ENCODE assay signal across 26 mouse cellular contexts in genomic region chr19:56387726-56388302, GRCm38 (mm10). TPM values are rescaled to one million over a fixed set of nuclear protein-coding genes. Genes with fewer than 3 reads are reported as not detected.
DNase-seq lines count a peak whose midpoint lies in the region; ATAC-seq and TF ChIP-seq lines count a peak whose summit lies in the region.
"Had no signal": no experiment of that assay in that cellular context is flagged by ENCODE, and none has a peak within 500 bp of the region (broad histone marks: within the 10 kb centered on the region; RNA-seq: fewer than 3 reads in every experiment).

No protein-coding gene starts in this region.

- peaks cover 44% of the 10 kb centered on the region for H3K4me1 ChIP-seq in heart, embryonic 13.5 days
- H3K4me1 ChIP-seq in lung, postnatal 0 days (ENCODE audit: insufficient read depth, low read depth, low read length): no peaks in the 10 kb centered on the region
- no peaks in the 10 kb centered on the region for H3K4me1 ChIP-seq in hindbrain, embryonic 10.5 days (replicated peaks)
- H3K4me1 ChIP-seq: embryonic facial prominence, embryonic 10.5 days; kidney, embryonic 15.5 days; limb, embryonic 12.5 days; neural tube, embryonic 12.5 days had no signal

- no peak for TF ChIP-seq CTCF in lung, postnatal 0 days (IDR thresholded peaks at IDR 0.05)

- H3K4me3 ChIP-seq in heart, embryonic 13.5 days: peak overlapping the region; percentile 55
- no peak overlapping the region for H3K4me3 ChIP-seq in lung, postnatal 0 days (ENCODE audit: low read depth, low read length)
- no peak overlapping the region for H3K4me3 ChIP-seq in hindbrain, embryonic 10.5 days
- H3K4me3 ChIP-seq: embryonic facial prominence, embryonic 10.5 days; kidney, embryonic 15.5 days; limb, embryonic 12.5 days; liver, embryonic 12.5 days; neural tube, embryonic 12.5 days had no signal

- intact Hi-C loops in gastrocnemius, postnatal 14 days (cut with DNase I; ENCODE audit: low total_unique reads): no loop called here
- intact Hi-C loops in heart, postnatal 14 days (cut with DNase I): no loop called here

- H3K36me3 ChIP-seq in heart, embryonic 13.5 days: peaks cover 26% of the 10 kb centered on the region
- no peaks in the 10 kb centered on the region for H3K36me3 ChIP-seq in lung, postnatal 0 days (ENCODE audit: insufficient read depth, low read length)
- no peaks in the 10 kb centered on the region for H3K36me3 ChIP-seq in hindbrain, embryonic 10.5 days
- H3K36me3 ChIP-seq: embryonic facial prominence, embryonic 10.5 days; kidney, embryonic 15.5 days; limb, embryonic 12.5 days; liver, embryonic 12.5 days; neural tube, embryonic 12.5 days had no signal

- H3K27me3 ChIP-seq in heart, embryonic 13.5 days (replicated peaks): no peaks in the 10 kb centered on the region
- H3K27me3 ChIP-seq in lung, postnatal 0 days (replicated peaks; ENCODE audit: insufficient read depth, low read length): no peaks in the 10 kb centered on the region
- no peaks in the 10 kb centered on the region for H3K27me3 ChIP-seq in hindbrain, embryonic 10.5 days (ENCODE audit: insufficient read depth, poor library complexity, severe bottlenecking)
- H3K27me3 ChIP-seq: kidney, embryonic 15.5 days; limb, embryonic 12.5 days; liver, embryonic 12.5 days; neural tube, embryonic 12.5 days had no signal

- DNase-seq in gastrocnemius, adult 18-20 months (ENCODE audit: low spot score): peak; percentile 43
- DNase-seq in gastrocnemius, postnatal 14 days: no peak
- DNase-seq in heart, postnatal 14 days: no peak
- DNase-seq in lung, postnatal 0 days (ENCODE audit: low spot score): peak; percentile 77
- no peak for DNase-seq in lung, postnatal 4 days
- DNase-seq in skeletal muscle tissue, adult 2 months (ENCODE audit: low read depth, low spot score): peak; percentile 54
- no peak for DNase-seq in hindbrain, embryonic 10.5 days (ENCODE audit: low spot score)
- DNase-seq: adrenal gland, postnatal 36 days; cerebellum, adult 11 months; cerebellum, adult 9-11 months; kidney, adult 11 months; kidney, postnatal 36 days; layer of hippocampus, postnatal 36 days; lung, adult 18-20 months; lung, postnatal 14 days; midbrain, embryonic 14.5 days; right cerebral cortex, postnatal 14 days; spleen, adult 18-20 months had no signal

- ATAC-seq in heart, embryonic 13.5 days (ENCODE audit: extremely low read depth, insufficient number of reproducible peaks, low FRiP score, low TSS enrichment): no peak
- peak; percentile 40; the same call in 1 of the 2 replicates for ATAC-seq in lung, postnatal 0 days
- ATAC-seq: CD4-positive, CD25-positive, alpha-beta regulatory T cell, adult 4 months; hindbrain, embryonic 16.5 days; liver, embryonic 12.5 days had no signal

- H3K4me2 ChIP-seq in heart, embryonic 13.5 days: peak overlapping the region; percentile 63
- H3K4me2 ChIP-seq in lung, postnatal 0 days (replicated peaks; ENCODE audit: low read depth, low read length): no peak overlapping the region
- H3K4me2 ChIP-seq: kidney, embryonic 15.5 days; limb, embryonic 12.5 days; liver, embryonic 12.5 days; neural tube, embryonic 12.5 days had no signal

- no peaks in the 10 kb centered on the region for H3K9me3 ChIP-seq in heart, embryonic 13.5 days
- no peaks in the 10 kb centered on the region for H3K9me3 ChIP-seq in lung, postnatal 0 days (ENCODE audit: low read length)
- H3K9me3 ChIP-seq in hindbrain, embryonic 10.5 days: no peaks in the 10 kb centered on the region
- H3K9me3 ChIP-seq: embryonic facial prominence, embryonic 10.5 days; kidney, embryonic 15.5 days; limb, embryonic 12.5 days; liver, embryonic 12.5 days; neural tube, embryonic 12.5 days had no signal

- no peak for TF ChIP-seq EP300 in lung, postnatal 0 days (IDR thresholded peaks at IDR 0.05)

- peak overlapping the region; percentile 90 for H3K27ac ChIP-seq in heart, embryonic 13.5 days (replicated peaks)
- H3K27ac ChIP-seq in lung, postnatal 0 days (ENCODE audit: low read length): no peak overlapping the region
- no peak overlapping the region for H3K27ac ChIP-seq in hindbrain, embryonic 10.5 days
- H3K27ac ChIP-seq: embryonic facial prominence, embryonic 10.5 days; kidney, embryonic 15.5 days; limb, embryonic 12.5 days; liver, embryonic 12.5 days; neural tube, embryonic 12.5 days had no signal

- peak overlapping the region; percentile 85 for H3K9ac ChIP-seq in heart, embryonic 13.5 days
- no peak overlapping the region for H3K9ac ChIP-seq in lung, postnatal 0 days (replicated peaks; ENCODE audit: low read depth)
- H3K9ac ChIP-seq: kidney, embryonic 15.5 days; limb, embryonic 12.5 days; liver, embryonic 12.5 days; neural tube, embryonic 12.5 days had no signal

- 54% methylated on average over 4 of the region's 4 CpGs for WGBS in heart, embryonic 13.5 days
- 66% methylated on average over 4 of the region's 4 CpGs for WGBS in lung, postnatal 0 days
- WGBS in hindbrain, embryonic 10.5 days: 85% methylated on average over 4 of the region's 4 CpGs

RNA-seq across cellular contexts. Expression of gene Nrap, which starts 2.0 kb away (rescaled TPM):
- total RNA-seq in gastrocnemius, adult 18-20 months (2021): 1,000 to 10,000 TPM; 1,001 to 1,024 TPM
- 100 to 1,000 TPM; 506 to 571 TPM for total RNA-seq in gastrocnemius, postnatal 14 days (2021)
- 27.3 and 28.1 TPM in 2 replicates for polyA plus RNA-seq in heart, embryonic 13.5 days (2015; fragmentation: Nextera tagmentation; extraction: Ambion mirVana)
- total RNA-seq in heart, postnatal 14 days (2021): 100 to 1,000 TPM; 219 to 250 TPM
- polyA plus RNA-seq in lung, postnatal 0 days (2015; fragmentation: Nextera tagmentation; extraction: Ambion mirVana): 0.53 and 0.62 TPM in 2 replicates
- polyA plus RNA-seq in hindbrain, embryonic 10.5 days (2016; fragmentation: Nextera tagmentation; extraction: Ambion mirVana): 0.05 and 0.08 TPM in 2 replicates

RNA-seq across cellular contexts. Expression of gene Casp7, which starts 9.1 kb away (rescaled TPM):
- total RNA-seq in gastrocnemius, adult 18-20 months (2021): 1 to 10 TPM; 3.3 to 3.7 TPM
- 1 to 10 TPM; 6.2 to 7.7 TPM for total RNA-seq in gastrocnemius, postnatal 14 days (2021)
- 27.7 and 31.9 TPM in 2 replicates for polyA plus RNA-seq in heart, embryonic 13.5 days (2015; fragmentation: Nextera tagmentation; extraction: Ambion mirVana)
- total RNA-seq in heart, postnatal 14 days (2021): 10 to 100 TPM; 16.3 to 17.6 TPM
- 21.8 and 25.8 TPM in 2 replicates for polyA plus RNA-seq in lung, postnatal 0 days (2015; fragmentation: Nextera tagmentation; extraction: Ambion mirVana)
- polyA plus RNA-seq in hindbrain, embryonic 10.5 days (2016; fragmentation: Nextera tagmentation; extraction: Ambion mirVana): 15.4 and 15.7 TPM in 2 replicates

Comparison
In these comparisons a context has a peak if more than half of its experiments do, and no peak if none do; other contexts are left out.
1. DNase-seq: peak in gastrocnemius, adult 18-20 months (single experiment), lung, postnatal 0 days (single experiment) and skeletal muscle tissue, adult 2 months (single experiment); none in gastrocnemius, postnatal 14 days (single experiment), heart, postnatal 14 days (0 of 2), lung, postnatal 4 days (0 of 2) and hindbrain, embryonic 10.5 days (single experiment).